Mouse (Mus musculus): ENCODE measurements around the gene Ephb2.

DNA sequence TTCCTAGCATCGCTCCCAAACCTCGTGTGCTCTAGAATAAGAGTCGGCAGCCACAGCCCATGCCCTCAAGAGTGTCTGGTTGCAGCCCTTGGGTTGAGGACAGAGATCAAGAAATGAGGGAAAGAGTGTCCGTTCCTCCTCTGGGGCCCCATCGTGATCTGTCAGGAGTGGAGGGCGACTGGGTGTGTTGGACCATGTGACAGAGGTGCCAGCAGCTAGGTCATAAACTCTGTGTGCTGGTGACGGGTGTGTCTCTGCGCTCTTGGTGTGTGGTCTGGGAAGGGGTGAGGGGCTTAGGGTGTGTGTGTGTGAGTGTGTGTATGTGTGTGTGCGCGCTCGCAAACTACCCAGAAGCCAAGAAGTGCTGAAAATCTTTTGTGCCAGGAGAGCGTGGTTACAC lies 17.2 kb upstream of the Ephb2 start:
- no peak for TF ChIP-seq POLR2A (IDR thresholded peaks at IDR 0.05; ENCODE audit: low read depth, low read length)
- TF ChIP-seq CTCF (conservative IDR thresholded peaks at IDR 0.05; ENCODE audit: insufficient read depth, insufficient read length, low read depth, low read length) = no peak
